Mouse (Mus musculus) kidney, adult 18-20 months (tissue): ENCODE measurements around the gene Abca17.

Experiments
- DNase-seq: peaks from one replicate; pipeline ENCODE4 v3.0.0; 2021

Gene Abca17

GRCm38 (mm10) chr17:24350926-24351759, at the start of gene Abca17:
Abca17 (minus strand) TSS chr17:24351068.
- DNase-seq: peak; percentile 51

GRCm38 (mm10) chr17:24394456-24394855, 43.6 kb upstream of the Abca17 start:
- no peak for DNase-seq

GRCm38 (mm10) chr17:24393527-24393926, 42.7 kb upstream of the Abca17 start:
- DNase-seq: peak; percentile 16

DNA sequence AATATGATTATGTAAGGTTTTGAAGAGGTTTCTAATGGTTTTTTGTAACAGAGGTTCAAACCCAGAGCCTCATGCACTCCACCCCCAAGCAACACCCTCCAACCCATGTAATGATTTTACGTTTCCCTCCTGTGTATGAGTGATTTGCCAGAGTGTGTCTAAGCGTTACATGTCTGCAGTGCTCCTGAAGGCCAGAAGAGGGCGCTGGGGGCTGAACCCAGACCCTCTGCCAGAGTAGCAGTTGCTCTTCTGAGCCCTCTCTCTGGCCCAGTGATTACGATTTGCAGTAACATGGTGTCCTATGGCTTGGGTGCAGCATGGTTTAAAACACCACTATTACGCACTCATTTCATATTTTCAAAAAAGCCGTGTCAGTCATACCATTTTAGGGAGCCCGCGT, 40.3 kb upstream of the Abca17 start:
- DNase-seq: peak; percentile 26

DNA sequence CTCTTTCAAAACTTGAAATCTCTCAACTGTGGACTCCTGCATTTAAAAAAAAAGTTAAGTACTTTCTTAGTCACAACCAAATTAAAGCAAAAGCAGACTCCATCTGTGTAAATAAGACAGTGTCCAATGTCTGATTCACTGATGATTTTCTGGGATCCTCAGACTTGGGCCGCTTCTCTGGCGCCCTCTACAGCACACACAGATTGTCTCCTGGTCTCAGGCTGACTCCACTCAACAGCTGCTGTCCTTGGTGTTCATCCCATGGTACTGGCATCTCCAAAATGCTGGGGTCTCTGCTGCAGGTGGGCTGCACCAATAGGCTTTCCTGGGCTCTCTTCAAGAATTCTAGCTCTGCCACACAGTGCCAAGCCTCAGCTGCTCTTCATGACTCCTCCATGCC, 39.0 kb upstream of the Abca17 start:
- DNase-seq: peak; percentile 64

DNA sequence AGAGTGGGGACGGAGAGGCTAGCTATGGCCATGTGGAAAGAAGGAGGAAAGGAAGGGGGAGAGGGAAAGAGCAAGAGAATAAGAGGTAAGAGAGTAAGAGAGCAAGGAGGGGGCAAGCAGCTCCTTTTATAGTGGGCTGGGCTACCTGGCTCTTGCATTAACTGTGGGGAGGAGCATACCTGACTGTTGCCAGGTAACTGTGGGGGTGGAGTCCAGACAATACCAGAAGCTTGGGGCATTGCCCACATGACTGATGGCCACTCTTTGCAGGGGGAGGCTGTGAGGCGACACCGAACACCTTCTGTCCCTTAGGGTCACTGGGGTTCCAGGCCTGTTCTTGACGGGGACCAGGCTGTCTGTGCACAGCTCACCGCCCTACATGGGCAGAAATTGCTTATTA, 37.8 kb upstream of the Abca17 start:
- DNase-seq: no peak

- DNase-seq: no peak
Observed at GRCm38 (mm10) chr17:24383789-24384188, 32.9 kb upstream of the Abca17 start.

DNA sequence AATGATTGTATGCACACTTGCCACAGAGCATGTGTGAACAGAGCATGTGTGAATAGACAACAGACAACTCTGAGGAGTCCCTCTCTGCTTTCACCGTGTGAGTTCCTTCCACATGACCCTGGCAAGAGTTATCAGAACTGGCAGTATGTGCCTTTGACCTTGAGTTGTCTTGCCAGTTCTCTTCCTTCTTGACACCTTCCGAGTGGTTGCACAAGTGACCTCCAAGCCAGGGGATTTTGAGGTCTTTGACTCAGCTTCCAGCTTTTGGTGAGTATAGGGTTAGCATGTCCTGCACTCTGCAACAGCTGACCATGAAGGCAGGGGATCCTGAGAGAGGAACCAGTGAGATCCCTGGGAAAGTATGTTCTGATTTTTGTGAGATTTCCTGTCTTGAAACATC, 27.6 kb upstream of the Abca17 start:
- no peak for DNase-seq

DNA sequence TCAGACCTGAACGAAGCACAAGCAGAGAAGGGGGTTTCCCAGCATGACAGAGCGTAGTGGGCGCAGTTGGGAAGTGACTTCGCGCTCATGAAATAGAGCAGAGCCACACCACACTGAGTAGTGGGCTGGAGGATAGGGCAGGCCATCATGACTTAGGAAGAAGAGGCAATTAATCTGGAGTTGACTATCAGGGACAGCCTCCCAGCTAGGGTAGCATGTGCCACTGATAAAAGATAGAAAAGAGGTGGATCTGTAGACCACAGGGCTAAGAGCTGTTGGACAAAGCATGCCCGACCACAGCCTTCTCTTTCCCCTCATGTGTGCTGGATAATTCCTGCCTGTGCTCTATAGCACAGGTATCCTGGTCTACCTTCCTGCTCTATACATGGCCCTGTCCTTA, 25.0 kb upstream of the Abca17 start:
- DNase-seq: no peak

GRCm38 (mm10) chr17:24375094-24375712, 24.3 kb upstream of the Abca17 start:
- DNase-seq: peak; percentile 46

DNA sequence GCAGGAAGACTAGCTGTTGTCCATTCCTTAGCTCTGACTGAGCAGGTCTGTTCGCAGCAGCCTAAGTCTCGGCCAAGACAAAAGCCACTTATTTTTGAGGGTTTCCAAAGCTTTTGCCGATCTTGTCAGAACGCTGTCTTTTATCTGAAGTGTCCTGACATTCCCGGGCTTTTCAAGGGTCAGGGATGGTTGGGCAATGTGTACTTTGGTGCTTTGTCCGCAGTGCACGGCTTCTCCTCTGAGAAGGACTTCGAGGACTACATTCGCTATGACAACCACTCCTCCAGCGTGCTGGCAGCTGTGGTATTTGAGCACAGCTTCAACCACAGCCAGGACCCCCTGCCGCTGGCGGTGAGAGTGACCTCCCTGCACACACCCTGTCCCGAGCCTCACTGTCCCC, 15.0 kb upstream of the Abca17 start:
- peak; percentile 51 for DNase-seq

DNA sequence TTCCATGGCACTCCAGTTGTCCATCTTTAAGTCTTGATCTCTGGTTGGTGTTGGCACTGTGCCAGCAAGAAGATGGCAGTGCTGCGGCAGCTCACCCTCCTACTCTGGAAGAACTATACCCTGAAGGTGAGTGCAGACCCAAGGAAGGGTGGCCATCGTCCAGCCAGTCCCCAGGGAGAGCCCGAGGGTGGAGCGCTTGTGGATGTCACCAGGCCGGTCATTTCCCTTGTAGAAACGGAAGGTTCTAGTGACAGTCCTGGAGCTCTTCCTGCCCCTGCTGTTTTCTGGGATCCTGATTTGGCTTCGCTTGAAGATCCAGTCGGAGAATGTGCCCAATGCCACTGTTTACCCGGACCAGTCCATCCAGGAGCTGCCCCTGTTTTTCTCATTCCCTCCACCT, 13.6 kb upstream of the Abca17 start:
- DNase-seq: peak; percentile 16

GRCm38 (mm10) chr17:24362527-24362926, 11.7 kb upstream of the Abca17 start:
- peak; percentile 53 for DNase-seq

DNA sequence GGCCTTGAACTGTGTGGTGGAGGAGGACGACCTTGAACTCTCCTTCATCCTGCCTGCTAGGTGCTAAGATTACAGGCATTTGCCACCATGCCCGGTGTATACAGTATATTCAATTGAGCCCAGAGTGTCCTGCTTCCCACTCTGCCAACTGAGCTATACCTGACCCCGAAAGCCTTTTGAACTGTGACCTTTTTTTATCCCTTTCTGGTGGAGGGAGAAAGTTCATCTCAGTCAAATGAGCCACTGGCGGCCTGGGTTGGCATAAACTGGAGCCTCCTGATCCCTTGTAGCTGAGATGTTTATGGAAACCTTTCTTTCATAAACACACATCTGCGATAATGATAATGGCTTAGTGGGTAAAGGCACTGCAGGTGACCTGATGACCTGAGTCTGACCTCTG, 10.4 kb upstream of the Abca17 start:
- peak; percentile 17 for DNase-seq

DNA sequence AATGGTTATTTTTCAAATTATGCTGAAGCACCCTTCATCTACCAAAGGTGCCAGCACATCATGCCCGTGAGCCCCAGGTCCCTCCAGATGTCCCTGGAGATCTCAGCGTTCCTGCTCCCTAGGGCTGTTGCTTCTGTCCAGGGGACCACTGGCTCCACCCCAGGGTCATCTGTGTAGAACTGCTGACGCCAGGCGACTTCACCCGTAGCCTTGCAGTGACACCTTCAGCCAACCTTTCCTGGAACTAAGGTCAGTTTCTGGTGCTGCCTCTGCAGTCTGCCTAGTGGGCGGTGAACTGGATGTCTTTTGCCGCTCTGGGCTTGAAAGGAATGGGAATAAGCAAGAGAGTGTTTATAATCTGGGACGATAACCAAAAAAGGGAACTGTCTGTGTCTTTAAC, 10.0 kb upstream of the Abca17 start:
- peak; percentile 66 for DNase-seq

DNA sequence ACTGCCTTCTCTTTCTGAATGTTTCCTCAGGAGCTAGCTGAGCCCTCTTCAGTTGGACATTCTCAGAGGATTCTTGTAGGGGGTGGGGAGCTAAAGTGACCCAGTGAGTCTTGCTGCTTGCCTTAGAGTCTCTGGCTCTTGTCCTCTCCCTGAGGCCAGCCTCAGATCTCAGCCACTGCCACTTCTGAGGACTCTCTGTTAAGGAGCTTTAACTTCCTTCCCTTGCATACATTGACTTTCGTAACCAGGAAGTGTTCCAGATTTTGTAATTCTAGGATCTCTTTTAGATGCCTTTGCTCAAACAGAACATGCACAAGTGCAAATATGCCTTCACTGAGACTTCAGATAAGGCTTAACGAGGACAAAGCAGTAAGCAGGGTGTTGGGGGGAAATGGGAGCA, 9.0 kb upstream of the Abca17 start:
- no peak for DNase-seq

DNA sequence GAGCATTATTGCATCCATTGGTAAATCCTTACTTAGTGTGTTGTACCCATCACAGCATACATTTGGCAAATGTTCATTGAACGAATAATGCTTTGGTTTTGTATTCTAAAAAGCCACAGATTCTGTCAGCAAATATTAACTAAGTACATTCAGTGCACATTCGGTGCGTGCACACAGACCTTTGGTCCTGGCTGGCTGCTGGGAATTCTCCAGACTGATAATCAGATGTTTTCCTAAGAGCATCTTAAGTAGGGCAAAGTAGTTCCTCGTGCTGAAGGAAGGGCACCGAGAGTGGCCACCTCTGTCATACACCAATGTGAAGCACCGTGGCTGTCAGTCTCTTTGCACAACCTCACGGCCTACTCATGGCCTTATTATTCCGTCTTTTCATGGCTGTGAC, 8.1 kb upstream of the Abca17 start:
- peak; percentile 65 for DNase-seq

DNA sequence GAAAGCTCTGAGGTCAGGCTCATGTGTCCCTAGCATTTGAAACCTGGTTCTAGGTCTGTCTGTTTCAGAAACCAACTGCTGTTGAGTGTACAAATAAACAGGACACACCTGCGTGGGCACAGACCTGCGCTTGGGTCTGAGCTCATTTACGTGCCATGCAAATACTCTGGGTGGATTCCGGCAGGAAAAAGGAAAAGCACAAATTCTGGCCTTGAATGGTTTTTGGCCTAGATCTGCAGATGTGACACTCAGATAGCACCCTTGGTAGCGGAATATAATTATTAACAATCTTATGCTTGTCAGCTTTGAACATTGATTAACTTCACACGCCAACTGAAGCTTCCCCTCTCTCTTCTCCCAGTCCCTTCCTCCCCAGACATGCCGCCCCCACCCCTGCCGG, 4.4 kb upstream of the Abca17 start:
- peak; percentile 33 for DNase-seq

DNA sequence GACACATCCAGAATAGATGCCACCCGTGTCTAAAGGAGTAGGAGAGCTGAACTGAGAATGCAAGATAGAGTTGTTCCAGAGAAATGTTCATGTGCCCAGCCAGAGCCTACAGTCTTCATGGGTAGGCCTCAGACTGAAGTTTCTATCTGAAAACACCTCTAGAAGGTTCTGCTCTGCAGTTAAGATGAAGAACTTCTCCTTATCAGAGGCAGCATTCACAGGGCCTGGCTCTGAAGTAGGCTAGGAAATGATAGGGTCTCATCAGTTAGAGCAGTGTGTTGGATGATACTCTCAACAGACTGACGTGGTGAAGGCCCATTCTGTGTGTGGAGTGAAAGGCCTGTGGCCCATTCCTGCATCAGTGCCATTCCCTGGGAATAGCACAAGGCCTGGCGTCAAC, 3.1 kb upstream of the Abca17 start:
- no peak for DNase-seq

- DNase-seq: peak; percentile 68
Observed at GRCm38 (mm10) chr17:24352370-24353194, 1.7 kb upstream of the Abca17 start.

DNA sequence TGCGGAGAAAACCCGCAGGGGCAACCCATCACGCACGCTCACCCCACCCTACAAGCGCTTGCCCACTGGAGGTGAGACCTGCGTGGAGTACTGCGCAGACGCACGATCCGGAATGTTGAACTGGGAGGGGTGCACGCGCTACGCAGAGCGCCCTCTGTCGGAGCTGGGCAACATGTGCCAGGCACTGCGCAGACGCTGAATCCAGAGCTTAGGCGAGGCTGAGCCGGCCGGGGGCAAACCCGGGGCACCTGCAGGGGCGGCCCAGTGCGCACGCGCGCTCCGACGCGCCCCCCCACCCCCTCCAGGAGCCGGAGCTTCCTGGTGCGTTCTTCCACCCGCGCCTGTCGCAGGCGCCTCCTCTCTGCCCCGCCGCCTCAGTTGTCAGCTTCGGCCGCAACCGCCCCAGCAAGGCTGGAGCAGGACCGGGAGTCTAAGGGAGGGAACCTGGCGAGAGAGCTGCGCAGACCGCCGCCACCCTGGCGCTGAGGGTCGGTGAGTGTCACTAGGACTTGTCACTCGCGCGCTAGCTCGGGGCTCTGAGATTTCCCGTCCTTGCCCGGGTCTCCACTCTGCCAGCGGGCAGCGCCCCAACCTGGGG, 991 bp upstream of the Abca17 start, which contains the start of gene Abca3:
Gene Abca3 (plus strand): TSS at position 191 of the 598 bp plus-strand sequence.
- DNase-seq: peak; percentile 96

- no peak for DNase-seq
Observed at GRCm38 (mm10) chr17:24349176-24349575, 1.7 kb downstream of the Abca17 start.

DNA sequence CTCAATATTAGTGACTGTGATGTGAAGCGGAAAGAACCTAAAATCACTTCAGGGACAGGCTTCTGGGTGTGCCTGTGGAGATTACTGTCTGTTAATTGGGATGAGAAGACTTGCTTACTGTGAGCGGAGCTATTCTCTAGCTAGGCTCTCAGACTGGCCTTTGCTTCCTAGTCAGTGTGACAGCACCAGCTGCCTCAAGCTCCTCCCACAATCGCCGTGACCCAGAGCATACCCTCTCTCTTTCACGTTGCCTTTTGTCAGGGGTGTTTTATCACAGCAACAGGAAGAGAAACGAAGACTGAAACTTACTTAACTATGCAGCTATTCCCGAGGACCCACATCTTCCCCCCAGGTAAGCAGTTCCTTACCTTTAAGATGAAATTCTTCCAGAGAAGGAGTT, 4.0 kb downstream of the Abca17 start:
- DNase-seq: no peak
